Mouse (Mus musculus) layer of hippocampus, postnatal 14 days (tissue): ENCODE measurements at regions not wholly inside any gene's neighbourhood (a gene's known extent, or its start where the extent isn't known, plus 50 kb on each side); places are given as distances from the start of the nearest gene placed in this dataset.
"Not testable (repeated sequence)": the region's sequence is repeated elsewhere in the genome, so short reads cannot be mapped to it uniquely, and the experiment has no call there.

Experiments
- DNase-seq, 2 experiments: peaks; one replicate each; pipeline ENCODE4 v3.0.0; 2021 to 2022; ENCODE audit warnings: low spot score in 2 of 2, mixed read lengths in 1 of 2

DNA sequence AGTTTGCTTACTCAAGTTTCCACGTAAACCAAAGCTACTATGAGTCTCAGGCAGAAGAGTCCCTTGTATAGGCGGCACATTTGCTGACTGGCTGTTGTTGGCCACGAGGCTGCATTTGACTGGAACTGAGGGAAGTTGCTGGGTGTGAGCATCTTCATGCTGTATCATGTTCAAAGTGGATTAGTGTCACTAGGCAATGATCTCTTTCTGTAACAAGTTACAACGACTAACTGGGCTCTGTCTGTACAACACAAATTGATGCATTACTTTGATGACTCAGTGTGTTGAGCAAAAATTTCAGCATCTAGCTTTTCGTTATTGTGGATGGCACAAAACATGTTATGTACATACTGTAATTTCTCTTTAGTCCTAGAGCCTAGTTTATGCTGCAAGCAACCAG, 203.7 kb upstream of the P2ry1 start:
- DNase-seq = no peak

DNA sequence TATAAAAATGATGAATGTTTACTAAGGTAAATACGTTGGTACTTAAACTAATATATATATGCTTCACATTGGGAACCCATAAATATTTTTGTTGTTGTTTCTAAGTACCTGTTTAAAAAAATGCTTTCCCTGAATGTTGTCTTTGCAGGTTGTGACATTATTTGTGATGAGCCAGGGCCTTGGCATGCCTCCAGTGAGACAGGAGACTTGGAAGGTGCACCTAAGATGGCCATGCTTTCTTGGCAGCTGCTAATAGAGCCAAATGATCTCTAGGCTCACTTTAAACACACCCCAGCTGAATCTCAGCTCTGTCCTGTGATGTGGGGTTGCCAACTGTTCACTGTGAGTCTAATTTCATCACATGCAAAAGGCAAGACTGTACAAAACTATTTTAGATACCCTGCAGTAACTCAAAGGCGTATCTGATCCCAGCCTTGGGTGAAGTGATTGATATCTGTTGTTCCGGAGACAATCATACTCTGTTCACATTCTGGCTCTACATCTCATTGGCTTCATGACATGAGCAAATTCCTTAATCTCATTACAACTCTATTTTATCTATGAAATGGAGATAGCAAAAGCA, 197.8 kb upstream of the P2ry1 start:
- DNase-seq = no peak

- no peak for DNase-seq
Measured at GRCm38 (mm10) chr3:60811924-60812323, 190.7 kb upstream of the P2ry1 start.

- no peak for DNase-seq
Measured at GRCm38 (mm10) chr3:60813485-60813884, 189.1 kb upstream of the P2ry1 start.

- no peak for DNase-seq
Measured at GRCm38 (mm10) chr3:60819684-60820281, 182.8 kb upstream of the P2ry1 start.

DNA sequence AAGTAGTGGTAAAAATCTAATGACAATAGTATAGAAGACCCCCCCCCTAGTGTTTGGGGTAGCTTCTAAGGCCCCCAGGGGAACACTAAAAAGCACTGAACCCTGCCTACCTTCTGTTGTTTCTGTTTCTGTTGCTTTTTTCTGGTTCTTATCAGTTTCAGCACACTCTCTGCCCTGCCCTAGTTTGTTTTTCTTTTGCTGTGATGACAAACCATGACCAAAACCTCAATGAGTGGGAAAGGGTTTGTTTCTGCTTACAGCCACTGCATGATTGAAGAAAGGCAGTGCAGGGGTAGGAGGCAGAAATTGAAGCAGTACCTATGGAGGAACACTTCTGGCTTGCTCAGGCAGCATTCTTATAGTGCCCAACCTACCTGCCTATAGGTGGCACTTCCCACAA, 181.1 kb upstream of the P2ry1 start:
- DNase-seq = no peak

GRCm38 (mm10) chr3:60826759-60827158, 175.8 kb upstream of the P2ry1 start:
- DNase-seq = no peak

- no peak for DNase-seq
Measured at GRCm38 (mm10) chr3:60832385-60832784, 170.2 kb upstream of the P2ry1 start.

GRCm38 (mm10) chr3:60841895-60842294, 160.7 kb upstream of the P2ry1 start:
- DNase-seq = no peak

GRCm38 (mm10) chr3:60845293-60845692, 157.3 kb upstream of the P2ry1 start:
- DNase-seq = no peak

- DNase-seq = no peak
Measured at GRCm38 (mm10) chr3:60848437-60848836, 154.2 kb upstream of the P2ry1 start.

- no peak for DNase-seq
Measured at GRCm38 (mm10) chr3:60853773-60854172, 148.8 kb upstream of the P2ry1 start.

DNA sequence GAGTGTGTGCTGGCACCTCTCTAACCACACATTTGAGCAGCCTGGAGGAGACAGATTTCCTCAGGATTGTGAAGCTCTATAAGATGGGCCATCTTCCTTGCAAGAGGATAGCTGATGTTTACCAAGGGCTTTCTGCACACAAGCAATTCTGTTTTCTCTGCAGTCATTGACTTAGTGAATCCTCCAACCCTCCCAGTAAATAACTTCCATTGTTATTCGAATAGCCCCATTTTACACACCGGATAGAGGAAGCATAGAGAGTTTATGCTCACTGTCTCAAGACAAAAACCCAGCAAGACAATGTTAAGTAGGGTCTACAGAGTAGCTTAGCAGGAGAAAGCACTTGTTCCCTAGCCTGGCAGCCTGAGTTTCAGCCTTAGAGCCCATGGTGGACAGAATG, 146.9 kb upstream of the P2ry1 start:
- no peak for DNase-seq

DNA sequence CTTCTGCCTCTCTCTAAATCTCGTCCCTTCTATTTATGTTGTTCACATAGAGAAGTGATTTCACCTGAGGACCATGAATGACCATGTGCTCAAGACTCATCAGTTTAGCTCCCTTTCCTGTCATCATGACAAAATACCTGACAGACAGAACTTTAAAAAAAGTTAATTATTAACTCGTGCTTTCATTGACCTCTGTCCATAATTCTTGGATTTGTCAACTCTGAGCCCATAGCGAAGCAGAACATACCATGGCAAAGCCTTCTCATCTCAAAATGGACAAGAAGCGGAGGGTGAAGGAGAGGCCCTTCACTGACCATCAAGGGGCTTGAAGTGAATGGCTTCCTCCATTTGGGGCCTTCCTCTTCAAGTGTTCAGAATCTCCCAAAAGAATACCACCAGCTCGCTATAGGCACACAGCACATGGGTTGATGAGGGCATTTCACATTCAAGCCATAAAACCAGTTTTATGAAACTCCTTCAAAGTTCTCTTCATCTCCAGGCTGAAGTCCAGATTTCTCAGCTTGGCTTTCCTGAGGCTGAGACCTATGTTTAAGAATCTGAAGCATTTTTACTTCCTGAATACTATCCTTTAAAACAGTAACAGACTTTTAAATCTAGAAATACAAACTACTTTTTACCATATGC, 144.0 kb upstream of the P2ry1 start:
- DNase-seq = no peak

- no peak for DNase-seq
Measured at GRCm38 (mm10) chr3:60859119-60859515, 143.5 kb upstream of the P2ry1 start.

- DNase-seq = not testable (repeated sequence)
Measured at GRCm38 (mm10) chr3:60876858-60877257, 125.7 kb upstream of the P2ry1 start.

DNA sequence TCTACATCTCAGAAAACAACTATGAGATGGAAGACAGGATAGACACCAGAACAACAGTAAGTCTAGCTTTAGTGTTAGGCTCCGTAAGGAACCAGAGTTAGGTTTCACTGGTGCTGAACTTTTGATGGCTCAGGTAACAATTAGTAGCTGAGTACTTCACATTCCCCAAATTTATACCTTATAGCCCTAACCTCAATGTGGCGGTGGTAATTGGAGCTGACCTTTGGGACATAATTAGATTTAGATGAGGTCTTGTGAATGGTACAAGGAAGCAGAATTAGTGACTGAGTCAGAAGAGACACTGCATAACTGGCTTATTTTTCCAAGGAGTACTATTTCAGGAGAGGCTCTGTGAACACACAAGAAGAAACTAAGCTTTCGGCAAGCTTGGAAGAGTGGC, 123.7 kb upstream of the P2ry1 start:
- DNase-seq = no peak

DNA sequence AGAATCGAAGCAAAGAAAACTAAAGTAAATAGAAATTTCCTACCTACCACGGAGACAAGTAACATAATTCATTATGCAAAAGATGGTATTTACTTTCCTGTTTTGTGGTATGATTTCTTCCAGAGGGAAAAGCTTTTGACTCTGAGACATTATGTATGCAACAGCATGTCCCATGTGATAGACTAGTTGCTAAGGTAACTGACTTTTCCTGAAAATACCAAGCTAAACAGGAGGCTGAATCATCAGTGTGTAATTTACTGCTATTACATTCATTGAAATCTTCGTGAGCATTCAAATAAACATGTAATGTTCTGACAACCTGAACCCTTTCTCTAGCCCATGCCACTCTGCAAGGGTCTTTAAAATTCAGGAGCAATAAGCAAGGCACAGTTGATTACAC, 118.6 kb upstream of the P2ry1 start:
- DNase-seq = peak in 1 of 2 experiments; percentile 6

DNA sequence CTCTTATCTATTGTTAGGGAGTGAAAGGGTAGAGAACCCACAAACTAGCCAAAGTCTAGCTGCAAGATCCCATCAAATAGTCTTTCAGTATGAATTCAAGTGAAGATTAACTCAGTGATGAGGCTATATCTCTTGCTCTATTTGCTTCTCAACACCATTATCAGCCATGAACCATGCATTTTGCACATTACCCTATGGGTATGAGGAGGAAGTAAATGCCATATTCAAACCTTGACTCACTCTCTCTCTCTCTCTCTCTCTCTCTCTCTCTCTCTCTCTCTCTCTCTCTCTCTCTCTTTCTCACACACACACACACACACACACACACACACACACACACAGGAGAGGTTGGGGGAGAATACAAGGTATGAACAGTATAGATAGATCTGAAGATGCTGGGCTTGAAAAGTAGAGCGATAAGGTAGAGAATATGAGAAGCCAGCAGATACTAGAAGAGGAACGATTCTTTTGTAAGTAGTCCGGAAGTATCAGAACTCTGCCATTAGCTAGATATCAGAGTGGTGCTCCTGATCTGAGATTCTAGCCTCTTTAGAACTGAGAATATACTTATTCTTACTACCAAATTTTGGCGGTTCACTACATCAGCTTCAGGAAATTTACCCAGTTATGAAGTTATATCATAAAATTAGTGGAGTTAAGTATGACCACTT, 113.3 kb upstream of the P2ry1 start:
- DNase-seq = no peak

DNA sequence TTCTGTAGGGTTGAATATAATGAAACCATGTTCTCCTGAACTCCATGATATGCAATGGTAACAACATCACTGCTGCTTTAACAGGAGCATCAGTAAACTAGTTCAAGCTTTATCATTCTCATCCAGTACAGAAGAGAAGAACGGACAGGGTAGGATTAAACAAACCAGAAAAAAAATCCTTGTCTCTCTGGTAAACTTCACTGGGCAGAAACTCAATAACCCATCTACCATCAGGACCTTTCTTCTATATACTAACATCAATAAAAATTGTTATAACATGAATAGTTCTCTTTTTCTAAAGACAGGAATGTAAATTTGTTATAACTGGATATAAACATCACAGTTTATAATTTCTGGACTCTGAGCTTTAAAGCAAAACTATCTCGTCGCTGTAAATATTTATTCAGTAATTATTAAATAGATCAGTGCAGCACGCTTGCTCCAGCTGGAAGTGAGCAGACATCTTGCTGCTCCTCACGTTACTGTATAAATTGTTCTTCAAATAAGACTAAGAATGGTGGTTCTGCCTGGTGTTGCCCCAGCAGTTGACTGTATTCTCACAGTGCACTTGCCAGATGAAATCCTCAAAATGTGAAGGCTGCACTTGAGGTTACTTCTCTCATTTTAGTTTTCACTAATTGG, 104.8 kb upstream of the P2ry1 start:
- no peak for DNase-seq

- no peak for DNase-seq
Measured at GRCm38 (mm10) chr3:60898720-60899119, 103.9 kb upstream of the P2ry1 start.

DNA sequence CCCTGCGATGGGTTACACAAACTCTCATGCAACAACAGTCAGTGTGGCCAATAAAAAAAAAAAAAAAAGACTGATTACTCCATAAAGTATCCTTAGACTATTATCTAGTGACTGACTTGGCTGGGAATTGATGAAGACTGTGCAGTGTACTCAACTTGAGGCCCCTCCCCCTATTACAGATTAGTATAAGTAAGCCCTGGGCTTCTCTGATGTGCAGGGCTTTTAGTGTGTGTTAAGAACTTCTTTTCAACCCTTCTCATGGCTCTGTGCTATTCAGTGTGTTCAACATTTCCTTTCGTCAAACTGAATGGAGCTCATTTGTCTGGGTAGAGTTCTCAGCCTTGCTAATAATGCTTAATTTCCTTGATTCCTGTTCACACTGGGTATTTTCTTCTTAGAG, 101.0 kb upstream of the P2ry1 start:
- DNase-seq = no peak
